Mouse (Mus musculus) kidney, postnatal 10 days (tissue): ENCODE results near the gene Gtsf1l.
"Not testable (repeated sequence)": the region's sequence is repeated elsewhere in the genome, so short reads cannot be mapped to it uniquely, and the experiment has no call there.

Experiments used
- DNase-seq: peaks from one replicate; pipeline ENCODE4 v3.0.0; 2021; ENCODE audit warnings: mixed read lengths

The Gtsf1l gene

DNA sequence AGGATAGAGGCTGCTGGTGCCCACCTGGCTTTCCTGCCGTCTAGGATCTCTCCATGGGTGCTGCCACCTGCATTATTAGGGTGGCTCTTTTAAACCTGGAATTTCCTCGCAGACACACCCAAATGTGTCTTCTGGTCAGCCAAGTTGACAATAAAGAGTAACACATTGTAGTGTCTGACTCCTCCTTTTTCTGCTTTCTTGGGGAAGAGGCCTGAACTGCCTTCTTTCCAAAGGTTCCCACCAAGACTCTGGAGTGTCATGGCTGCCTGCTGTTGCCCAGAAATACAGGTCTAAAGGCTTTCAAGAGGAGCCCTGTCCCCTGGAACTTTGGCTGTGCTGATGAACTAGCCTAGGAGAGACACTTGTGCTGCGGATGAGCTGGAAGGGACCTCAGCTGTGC lies 3.1 kb downstream of the Gtsf1l start:
- DNase-seq, result no peak

DNA sequence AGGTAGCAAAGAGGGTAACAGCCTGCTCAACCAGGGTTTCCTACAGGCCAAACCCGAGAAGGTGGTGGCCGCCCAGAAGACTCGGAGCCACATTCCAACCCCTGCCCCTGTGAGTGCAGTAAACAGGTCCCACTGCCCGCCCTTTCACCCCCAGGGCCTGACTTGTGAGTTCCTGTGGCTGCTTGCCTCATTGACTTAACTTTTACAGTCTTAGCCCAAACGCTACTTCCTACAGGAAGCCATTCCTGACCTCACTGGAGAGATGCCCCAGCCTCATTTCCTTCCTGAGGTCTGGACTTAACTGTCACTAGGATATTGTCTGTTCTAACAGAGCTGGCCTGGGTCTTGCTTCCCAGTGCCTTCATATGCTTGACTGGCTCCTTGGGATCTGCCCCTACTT lies 5.1 kb downstream of the Gtsf1l start:
- DNase-seq, result peak; percentile 63

DNA sequence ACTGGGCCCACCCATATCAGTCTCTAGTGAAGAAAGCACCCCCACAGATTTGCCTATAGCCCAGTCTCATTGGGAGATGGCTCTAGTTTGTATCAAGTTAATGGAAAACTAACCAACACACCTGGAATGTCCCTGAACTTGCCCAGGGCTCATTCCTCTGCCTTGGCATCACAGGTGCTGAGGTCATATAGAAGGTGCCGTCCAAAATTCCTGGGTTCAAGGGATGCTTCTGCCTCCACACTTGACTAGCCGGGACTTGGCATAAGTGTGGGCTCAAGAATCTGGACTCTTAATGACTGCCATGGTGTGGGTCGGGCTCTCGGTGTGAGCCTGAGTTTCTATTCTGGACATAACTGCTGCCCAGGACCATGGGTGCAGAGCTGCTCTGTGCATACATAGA lies 8.6 kb downstream of the Gtsf1l start:
- no peak for DNase-seq

DNA sequence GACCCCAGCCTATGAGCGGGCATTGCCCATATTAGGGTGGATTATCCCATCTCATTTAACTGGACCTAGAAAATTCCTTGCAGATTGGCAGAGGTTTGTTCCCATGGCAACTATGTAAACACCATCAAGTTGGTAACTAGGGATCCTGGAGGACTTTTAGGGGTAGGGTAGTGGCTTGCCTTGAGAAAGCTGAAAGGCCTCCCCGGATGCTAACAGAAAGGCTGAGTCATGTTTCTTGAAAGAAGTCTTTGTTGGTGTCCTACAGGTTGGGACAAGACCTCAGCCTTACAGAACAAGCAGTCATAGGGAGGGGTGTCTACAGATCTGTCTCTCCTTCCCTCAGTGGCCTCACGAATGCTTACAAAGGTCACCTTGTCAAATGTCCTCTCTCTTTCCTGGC lies 12.4 kb downstream of the Gtsf1l start:
- no peak for DNase-seq

DNA sequence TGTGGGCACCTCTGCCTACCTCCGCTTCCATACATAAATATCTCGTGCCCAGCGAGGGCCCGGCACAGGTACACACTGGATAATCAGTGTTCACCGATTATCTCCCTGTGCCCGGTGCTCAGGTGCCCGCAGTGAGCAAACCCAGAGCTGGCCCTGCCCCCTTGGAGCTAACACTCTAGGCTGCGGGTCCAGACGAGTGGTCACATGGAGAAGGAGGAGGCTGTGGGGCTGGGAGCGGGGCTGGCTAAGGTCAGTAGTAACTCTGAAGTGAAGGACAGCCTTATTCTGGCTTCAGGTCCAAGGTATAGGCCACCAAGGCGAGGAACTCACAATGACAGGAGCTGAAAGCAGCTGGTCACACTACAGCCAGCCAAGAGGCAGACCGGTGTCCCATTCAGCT lies 12.8 kb downstream of the Gtsf1l start:
- DNase-seq, result no peak

DNA sequence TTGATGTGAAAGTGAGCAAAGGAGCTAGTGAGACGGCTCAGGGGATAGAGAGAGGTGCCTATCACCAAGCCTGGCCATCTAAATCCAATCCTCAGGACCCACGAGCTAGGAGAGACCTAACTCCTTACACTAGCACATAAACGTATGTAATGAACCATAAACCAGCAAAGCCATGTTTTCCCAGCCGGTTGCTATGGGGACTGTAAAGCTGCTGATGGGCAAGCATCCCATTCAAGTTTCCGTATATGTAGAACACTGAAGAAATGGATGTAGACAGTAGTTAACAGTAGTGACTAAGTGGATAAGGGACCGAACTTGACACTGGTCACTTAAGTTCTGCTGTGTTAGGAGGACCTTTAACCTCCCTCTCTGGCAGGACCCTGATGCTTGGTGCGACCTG lies 13.6 kb downstream of the Gtsf1l start:
- no peak for DNase-seq

DNA sequence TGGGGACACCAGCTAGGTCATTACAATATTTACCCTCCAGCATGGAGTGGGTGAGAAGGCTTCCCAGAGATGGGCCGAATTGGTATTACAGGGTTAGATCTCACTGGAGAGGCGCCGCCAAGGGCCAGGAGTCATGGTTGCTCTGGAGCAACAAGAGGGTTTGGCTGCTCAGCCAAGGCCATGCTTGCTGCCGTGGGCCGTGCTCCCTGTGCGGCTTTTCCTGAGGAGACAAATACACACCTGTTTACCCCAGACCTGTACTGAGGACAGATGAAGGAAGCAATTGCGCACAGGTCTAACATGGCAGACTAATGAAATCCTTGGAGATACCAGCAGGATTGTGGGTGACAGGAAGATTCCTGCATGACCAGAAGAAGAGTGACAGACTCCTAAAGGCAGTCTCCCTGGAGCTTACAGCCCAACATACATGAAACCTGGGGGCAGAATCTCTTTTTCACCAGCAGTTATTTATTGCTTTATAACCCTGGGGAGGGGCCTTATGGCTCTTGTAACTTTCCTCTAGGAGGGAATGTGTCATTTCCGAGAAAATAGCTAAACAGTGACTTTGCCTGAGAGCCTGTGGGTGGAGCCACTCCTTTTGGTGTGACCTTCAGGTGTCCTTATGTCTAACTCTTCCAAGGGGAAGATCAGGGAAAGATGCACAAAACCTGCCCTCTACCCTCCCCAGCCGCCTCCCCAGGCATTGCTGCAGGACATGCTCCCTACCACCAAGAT lies 14.5 kb downstream of the Gtsf1l start:
- no peak for DNase-seq

DNA sequence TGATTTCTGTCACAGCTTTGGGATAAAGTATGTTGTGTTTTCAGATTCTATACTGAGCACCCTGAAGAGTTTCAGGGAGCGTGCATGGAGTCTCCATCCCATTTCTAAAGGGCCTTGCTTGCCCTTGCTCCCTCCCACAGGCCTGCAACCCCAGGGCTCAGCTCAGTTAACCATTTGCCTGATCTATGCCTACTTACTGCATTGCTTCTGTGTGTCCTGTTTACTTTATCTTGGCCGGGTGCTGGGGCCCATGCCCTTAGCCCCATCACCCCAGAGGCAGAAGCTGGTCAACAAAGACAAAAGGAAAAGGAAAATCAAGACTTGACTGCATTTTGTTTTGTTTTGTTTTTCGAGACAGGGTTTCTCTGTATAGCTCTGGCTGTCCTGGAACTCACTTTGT lies 16.1 kb downstream of the Gtsf1l start:
- DNase-seq, result no peak

DNA sequence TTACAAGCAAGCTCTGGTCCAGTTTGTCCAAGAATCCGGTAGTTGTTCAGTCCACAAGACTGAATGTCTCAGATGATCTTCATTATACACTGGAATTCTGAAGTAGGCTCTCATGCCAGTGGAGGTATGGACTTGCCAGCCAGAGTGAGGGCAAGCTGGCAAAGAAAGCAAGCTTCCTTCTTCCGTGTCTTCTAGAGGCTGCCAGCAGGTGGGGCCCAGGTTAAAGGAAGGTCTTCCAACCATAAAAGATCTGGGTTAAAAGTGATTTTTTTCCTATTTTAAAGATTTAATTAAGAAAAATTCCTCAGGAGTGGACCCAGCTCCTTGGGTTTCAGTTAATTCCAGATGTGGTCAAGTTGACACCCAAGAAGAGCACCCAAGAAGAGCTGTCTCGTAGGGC lies 17.4 kb downstream of the Gtsf1l start:
- no peak for DNase-seq

DNA sequence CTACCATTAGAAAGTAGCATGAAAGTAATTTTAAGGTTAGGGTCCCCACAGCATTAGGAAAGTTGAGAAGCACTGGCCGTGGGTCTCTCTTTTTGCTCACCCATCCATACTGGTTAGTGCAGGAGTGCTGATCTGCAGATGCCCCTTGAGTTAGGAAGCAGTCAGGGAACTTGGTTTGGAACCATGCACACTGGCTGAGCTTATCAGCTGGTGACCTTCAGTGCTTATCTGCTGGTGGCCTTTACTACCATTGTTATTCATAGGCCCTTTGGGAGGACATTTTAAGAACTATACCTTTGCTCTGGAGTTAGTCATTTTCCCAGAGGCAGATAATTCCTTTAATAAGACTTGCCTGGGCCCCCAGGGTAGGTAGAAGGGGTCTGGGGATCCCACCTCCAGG lies 20.4 kb downstream of the Gtsf1l start:
- DNase-seq, result no peak

DNA sequence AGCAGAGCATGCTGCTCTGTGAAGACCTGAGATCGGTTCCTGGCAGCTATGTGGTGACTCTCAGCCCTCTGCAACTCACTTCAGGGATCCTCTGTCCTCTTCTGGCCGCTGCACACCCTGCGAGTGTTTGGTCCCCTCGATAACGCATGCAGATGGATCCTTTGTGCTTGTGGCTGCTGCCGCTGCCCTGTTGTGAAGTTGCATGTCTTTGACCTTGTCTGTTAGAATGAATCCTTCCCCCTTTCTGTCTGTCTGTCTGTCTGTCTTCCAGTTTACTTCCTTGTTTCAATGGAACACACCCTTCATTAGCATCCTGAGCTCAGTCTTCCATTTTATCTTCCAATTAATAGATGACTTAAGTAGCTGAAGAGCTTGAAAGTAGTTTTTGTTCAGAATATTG lies 21.3 kb downstream of the Gtsf1l start:
- DNase-seq, result no peak

DNA sequence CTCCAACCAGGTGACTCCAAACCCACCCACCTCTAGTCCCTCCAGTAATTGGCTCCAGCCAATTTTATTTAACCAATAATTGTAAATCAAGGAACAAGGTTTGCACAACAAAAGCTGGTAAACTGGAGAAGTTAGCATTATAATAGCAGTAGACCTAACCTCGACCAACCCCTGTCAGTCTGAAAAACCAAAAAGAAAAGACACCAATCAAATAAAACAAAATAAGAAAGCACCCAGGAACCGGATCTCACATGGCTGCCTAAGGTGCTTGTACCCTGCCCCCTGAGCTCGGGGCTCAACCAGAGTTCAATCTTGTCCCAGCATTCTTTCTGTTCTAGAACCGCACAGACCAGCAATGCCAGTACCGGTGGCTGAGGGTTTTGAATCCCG lies 25.5 kb downstream of the Gtsf1l start:
- DNase-seq, result no peak

DNA sequence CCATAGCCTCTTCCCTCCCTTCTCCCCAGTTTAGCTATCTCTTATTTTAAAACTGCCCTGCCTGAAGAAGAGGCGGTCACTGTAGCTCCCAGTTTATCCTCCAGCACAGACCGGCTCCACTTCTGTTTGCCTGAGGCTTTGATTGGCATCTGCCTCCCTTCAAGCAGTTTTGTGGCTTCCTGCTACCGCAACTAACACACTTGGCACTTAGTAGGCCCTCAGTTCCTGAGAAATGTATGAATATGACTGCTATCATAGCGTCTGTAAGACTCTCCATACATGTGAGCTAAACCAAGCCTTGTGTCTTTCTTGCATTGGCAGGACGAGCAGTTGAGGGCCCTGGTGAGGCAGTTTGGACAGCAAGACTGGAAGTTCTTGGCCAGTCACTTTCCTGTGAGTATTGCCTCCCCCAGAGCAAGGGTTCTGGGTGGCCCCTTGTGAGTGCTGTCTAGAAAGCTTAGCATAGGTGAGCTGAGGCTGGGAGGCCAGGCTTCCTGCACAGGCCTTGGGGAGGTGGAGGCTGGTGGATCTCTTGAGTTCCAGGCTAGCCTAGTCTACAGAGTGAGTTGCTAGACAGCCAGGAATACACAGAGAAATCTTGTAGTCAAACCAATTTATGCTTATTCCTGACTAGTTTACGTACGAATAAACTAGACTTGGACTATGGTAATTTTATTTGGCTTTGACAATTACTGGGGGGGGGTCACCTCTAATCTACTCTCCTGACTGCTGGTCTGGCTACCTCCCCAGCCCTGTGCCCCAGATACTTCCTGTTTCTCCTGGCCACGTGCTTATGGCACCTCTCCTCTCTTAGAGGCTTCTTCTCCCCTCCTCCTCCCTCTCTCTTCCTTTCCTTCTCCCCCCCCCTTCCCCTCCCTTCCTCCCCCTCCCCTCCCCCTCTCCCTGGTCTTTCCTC lies 26.2 kb downstream of the Gtsf1l start:
- DNase-seq, result no peak

DNA sequence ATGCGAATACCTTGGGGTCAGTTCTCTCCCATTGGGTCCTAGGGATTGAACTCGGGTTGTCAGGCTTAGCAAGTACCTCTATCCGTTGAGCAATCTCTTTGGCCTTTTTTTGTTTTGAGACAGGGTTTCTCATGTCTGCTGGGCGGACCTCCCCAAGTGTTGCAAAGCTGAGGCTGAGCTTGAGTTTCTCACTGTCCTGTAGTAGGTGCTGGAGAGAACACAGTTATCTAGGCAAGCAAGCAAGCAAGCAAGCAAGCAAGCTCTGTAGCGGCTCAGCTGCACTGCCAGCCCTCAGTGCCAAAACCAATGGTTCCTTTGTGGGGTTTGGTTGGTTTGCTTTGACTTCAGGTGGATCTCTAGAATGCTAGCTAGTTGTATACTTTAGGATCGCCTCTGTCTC lies 27.0 kb downstream of the Gtsf1l start:
- no peak for DNase-seq

DNA sequence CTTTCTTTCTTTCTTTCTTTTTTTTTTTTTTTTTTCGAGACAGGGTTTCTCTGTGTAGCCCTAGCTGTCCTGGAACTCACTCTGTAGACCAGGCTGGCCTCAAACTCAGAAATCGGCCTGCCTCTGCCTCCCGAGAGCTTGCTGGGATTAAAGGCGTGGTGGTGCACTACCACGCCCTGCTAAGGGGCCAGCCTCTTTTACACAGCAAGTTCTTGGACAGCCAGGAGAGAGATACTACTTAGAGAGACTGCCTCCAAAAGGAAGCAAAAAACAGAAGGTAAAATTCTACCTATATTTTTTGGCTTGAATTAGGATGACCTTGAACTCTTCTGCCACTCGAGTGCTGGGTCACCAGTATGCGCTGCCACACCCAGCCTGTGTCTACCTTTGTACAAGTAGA lies 28.7 kb downstream of the Gtsf1l start:
- not testable (repeated sequence) for DNase-seq

DNA sequence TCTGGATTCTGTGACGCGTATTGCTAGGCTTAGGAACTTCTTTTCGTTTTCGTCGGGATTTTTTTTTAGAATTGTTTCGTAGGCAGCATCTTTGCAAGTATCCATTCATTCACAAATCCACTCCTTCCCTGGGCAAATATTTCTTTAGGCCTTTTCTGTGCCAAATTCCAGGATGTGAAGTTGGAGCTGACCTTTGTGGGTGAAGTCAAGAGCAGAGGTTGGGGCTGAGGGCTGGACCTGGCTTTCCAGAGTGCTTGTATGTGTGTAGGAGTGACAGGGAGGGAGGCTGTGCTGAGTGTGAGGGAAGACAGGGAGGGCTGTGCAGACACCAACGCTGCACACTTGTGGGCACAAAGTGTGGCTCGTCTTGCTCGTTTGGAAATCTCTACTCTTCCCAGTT lies 31.1 kb downstream of the Gtsf1l start:
- DNase-seq, result no peak

DNA sequence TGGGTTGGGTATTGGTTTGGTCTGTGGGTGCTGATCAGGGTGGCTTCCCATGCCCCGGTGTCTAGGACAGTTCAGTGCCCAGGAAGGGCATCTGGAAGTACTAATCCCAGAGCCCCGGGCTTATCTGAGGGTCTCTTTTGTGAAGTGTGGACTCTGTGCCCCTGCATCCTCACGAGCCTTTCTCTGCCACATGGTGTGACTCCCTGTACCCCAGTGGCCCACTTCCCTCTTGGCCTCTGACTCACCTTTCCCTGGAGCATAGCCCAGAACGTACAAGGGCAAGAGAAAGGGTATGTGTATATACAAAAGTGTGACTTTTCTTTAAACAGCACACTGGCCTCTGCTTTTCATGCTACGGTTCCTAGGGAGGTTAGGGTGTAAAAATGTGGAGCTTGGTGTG lies 31.9 kb downstream of the Gtsf1l start:
- DNase-seq, result no peak

DNA sequence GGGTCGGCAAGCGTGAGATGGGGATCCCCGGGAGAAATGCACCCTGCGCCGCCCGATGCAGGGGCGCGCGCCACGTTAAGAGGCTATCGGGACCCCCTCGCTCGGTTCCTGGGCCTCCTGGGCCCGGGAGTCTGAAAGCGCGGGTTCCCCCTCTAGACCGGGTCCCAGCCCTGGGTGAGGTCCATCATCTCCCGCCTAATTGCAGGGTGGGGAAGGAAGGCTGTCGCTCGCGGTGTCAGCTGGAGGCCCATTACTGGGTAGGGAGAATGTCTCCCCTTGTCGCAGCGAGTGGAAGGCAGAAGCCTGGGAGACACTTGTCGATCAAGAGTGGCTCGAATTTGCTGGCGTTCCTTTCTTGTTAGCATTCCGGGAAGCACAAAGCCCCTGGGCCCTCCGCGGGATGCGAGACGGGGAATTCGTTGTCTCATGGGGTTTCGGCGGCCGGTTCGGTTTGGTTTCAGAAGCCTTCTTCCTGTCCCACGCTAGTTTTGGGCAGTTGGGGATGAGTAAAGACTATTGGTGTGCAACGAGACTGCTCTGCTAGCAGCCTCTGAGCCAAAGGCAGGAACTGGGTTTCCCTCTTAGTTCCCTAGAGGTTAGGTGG lies 32.7 kb downstream of the Gtsf1l start:
- DNase-seq, result peak; percentile 33

DNA sequence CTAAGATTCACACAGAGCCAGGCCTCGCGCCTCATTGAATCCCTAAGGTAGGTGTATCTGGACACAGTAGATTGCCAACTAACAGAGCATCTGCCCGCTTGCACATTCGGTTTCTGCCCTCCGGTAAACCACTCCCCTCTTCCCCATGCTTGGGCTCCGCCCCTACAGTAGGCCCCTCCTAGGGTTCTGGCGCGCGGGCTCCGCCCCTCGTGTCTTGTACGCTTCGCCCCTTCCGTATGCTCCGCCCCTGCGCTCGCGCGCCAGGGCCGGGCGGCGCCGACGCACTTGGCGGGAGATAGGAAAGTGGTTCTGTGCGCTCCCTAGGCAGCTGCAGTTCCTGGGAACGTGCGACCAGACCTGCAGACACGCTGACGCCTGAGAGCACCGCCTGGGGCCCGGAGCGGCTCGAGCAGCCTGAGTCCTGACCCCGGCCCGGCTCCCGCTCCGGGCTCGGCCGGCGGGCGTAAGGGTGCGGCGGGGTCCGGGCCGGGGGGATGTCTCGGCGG lies 33.3 kb downstream of the Gtsf1l start, which contains the start of gene Mybl2:
TSS of gene Mybl2 (plus strand) at position 353 of the 506 bp plus-strand sequence.
- DNase-seq, result peak; percentile 95

DNA sequence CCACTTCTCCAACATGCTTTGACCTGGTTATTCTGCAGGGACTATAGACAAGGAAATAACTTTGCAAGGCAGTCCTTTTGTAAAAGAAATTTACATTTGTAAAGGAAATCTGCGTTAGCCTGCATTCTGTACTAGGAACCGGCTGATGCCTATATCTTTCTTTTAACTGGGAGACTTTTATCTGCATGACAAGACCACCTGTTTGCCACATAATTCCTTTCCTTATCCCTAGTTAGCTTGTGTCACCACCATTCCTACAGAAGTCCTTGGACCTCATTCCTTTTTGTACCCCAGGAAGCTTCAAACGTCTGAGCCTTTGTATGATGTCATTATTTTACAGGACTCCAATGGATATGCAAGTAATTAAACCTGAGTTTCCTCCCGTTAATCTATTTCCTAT lies 34.8 kb downstream of the Gtsf1l start:
- DNase-seq, result no peak

DNA sequence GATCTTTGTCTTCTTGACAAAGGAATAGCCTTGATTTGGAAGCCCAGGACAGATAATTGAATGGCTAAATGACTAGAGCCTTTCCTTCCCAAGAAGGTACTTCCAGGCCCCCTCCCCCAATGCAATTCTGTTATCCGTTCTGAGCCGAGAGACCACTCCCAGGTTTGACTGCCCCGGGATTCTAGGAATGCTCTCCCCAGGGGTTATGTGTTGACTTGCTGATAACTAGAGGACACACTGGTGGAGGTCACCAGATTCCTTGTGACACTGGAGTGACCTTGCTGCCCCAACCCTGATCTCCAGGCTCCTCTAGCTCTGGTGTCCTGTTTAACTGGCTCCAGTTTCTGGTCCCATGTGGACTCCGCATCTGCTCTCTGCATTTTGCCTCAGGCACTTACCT lies 35.6 kb downstream of the Gtsf1l start:
- no peak for DNase-seq

DNA sequence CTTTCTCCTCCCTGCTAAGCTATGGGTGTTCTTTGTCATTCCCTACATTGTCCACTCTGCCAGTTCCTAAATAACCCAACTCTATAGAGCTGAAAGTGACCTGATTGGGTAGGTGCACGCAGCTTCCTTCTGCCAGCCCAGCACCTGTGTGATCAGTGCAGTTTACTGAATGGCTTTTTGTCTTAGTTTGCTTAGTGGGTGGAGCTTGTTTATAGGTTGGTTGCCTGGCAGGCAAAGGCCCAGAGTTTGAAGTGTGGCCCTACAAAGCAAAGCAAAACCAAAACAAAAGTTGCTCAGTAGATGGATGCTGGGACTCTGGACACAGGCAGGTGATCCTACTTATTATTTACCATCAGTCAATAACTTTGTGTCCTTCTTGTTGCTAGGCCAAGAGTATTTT lies 36.0 kb downstream of the Gtsf1l start:
- no peak for DNase-seq

DNA sequence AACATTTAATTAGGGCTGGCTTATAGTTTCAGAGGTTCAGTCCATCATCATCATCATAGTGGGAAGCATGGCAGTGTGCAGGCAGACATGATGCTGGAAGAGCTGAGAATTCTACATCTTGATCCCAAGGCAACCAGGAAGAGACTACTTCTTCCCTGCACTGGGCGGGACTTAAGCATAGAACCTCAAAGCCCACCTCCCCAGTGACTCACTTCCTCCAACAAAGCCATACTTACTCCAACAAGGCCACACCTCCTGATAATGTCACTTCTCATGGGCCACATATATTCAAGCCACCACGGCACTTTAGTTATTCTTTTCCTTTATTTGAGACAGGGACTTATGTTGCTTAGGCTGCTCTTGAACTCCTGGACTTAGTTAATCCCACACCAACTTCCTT lies 38.5 kb downstream of the Gtsf1l start:
- no peak for DNase-seq

DNA sequence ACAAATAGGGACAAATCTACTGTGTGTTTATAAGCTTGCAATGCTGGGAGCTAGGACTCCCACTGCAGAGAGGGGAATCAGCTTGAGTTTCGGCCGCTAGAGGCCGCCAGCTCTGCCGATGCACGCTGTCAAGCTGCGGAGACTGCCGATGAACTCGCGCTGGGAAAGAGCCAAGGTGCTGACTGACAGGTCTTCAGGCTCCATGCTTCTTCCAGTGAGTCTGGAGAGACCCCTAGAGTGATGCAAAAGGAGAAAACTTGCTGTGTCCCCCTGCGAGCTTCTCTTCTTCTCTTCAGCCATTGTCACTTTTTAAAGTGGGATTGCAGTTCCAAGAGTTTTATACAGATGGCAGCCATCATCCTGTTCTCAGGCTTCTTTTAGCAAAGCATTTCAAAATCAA lies 39.5 kb downstream of the Gtsf1l start:
- peak; percentile 86 for DNase-seq
